20 mouse cellular contexts compared by ENCODE assay signal in genomic region chr11:117799174-117799573, GRCm38 (mm10). TPM values are rescaled to one million over a fixed set of nuclear protein-coding genes. Genes with fewer than 3 reads are reported as not detected.
DNase-seq lines count a peak whose midpoint lies in the region; ATAC-seq and TF ChIP-seq lines count a peak whose summit lies in the region.
"Had no signal": no experiment of that assay in that cellular context is flagged by ENCODE, and none has a peak within 500 bp of the region (broad histone marks: within the 10 kb centered on the region; RNA-seq: fewer than 3 reads in every experiment).

No protein-coding gene starts in this region.

- WGBS in heart, adult 2 months, result 56% methylated on average over 5 of the region's 5 CpGs
- 73% methylated on average over 5 of the region's 5 CpGs for WGBS in small intestine, adult 2 months
- WGBS in hindbrain, embryonic 14.5 days, result 76% methylated on average over 5 of the region's 5 CpGs

- DNase-seq in heart, adult 11 months, result peak; percentile 88
- DNase-seq in heart, adult 2 months, result no peak
- DNase-seq in spleen, postnatal 36 days (ENCODE audit: low spot score in 2 of 2), result peak; percentile 61 to 66
- no peak for DNase-seq in spleen, postnatal 4 days (ENCODE audit: low spot score in 2 of 2)
- DNase-seq in liver, result peak; percentile 36
- DNase-seq in right cerebral cortex, postnatal 25 days, result no peak
- DNase-seq in hindbrain, embryonic 14.5 days (ENCODE audit: low spot score), result no peak
- DNase-seq: adrenal gland, adult 2 months; cerebellum, postnatal 25 days; kidney, adult 11 months; thymus, postnatal 25 days had no signal

- no peak overlapping the region for H3K27ac ChIP-seq in heart, adult 2 months
- H3K27ac ChIP-seq in small intestine, adult 2 months (ENCODE audit: insufficient read depth, low read depth, low read length), result peak overlapping the region; percentile 29; the same call in 1 of the 2 replicates
- H3K27ac ChIP-seq in hindbrain, embryonic 14.5 days, result no peak overlapping the region
- H3K27ac ChIP-seq: heart, embryonic 15.5 days; layer of hippocampus, adult 2 months; limb, embryonic 12.5 days; macrophage had no signal

- no peak overlapping the region for H3K4me3 ChIP-seq in heart, adult 2 months
- H3K4me3 ChIP-seq in small intestine, adult 2 months (ENCODE audit: low read depth, low read length), result no peak overlapping the region
- no peak overlapping the region for H3K4me3 ChIP-seq in hindbrain, embryonic 14.5 days (replicated peaks; ENCODE audit: low read length)
- H3K4me3 ChIP-seq: heart, embryonic 15.5 days; layer of hippocampus, adult 2 months; limb, embryonic 12.5 days; myocyte had no signal

- no peak overlapping the region for H3K4me2 ChIP-seq in hindbrain, embryonic 14.5 days (replicated peaks)
- H3K4me2 ChIP-seq: heart, embryonic 15.5 days; limb, embryonic 12.5 days had no signal

- H3K9ac ChIP-seq in heart, adult 2 months (ENCODE audit: low read depth, low read length), result no peak overlapping the region
- H3K9ac ChIP-seq in hindbrain, embryonic 14.5 days, result no peak overlapping the region
- H3K9ac ChIP-seq: heart, embryonic 15.5 days; limb, embryonic 12.5 days had no signal

- no peaks in the 10 kb centered on the region for H3K27me3 ChIP-seq in heart, adult 2 months (ENCODE audit: control insufficient read depth, insufficient read depth, low read length)
- H3K27me3 ChIP-seq in small intestine, adult 2 months (ENCODE audit: control insufficient read depth, insufficient read depth, low read length), result no peaks in the 10 kb centered on the region
- no peaks in the 10 kb centered on the region for H3K27me3 ChIP-seq in hindbrain, embryonic 14.5 days (ENCODE audit: control insufficient read depth, insufficient read depth, low read length)
- H3K27me3 ChIP-seq: heart, embryonic 15.5 days; Patski had no signal

- no peak for ATAC-seq in hindbrain, embryonic 14.5 days (ENCODE audit: low FRiP score)
- ATAC-seq: Patski had no signal

- H3K36me3 ChIP-seq in heart, adult 2 months (ENCODE audit: control insufficient read depth, insufficient read depth, low read length), result no peaks in the 10 kb centered on the region
- no peaks in the 10 kb centered on the region for H3K36me3 ChIP-seq in small intestine, adult 2 months (ENCODE audit: control insufficient read depth, insufficient read depth, low read length)
- no peaks in the 10 kb centered on the region for H3K36me3 ChIP-seq in hindbrain, embryonic 14.5 days (replicated peaks; ENCODE audit: control insufficient read depth, insufficient read depth)
- H3K36me3 ChIP-seq: heart, embryonic 15.5 days; limb, embryonic 12.5 days had no signal

- TF ChIP-seq CTCF in heart, adult 2 months (IDR thresholded peaks at IDR 0.05), result no peak
- TF ChIP-seq CTCF in small intestine, adult 2 months (IDR thresholded peaks at IDR 0.05; ENCODE audit: extremely low read depth, insufficient read length, insufficient replicate concordance, low read depth, low read length), result no peak

- TF ChIP-seq EP300 in heart, adult 2 months (IDR thresholded peaks at IDR 0.05; ENCODE audit: insufficient read depth, low read depth, low read length), result no peak

- no peaks in the 10 kb centered on the region for H3K79me2 ChIP-seq in heart, adult 2 months (replicated peaks; ENCODE audit: control insufficient read depth, insufficient read depth, low read length)

- no peaks in the 10 kb centered on the region for H3K4me1 ChIP-seq in heart, adult 2 months (ENCODE audit: control insufficient read depth, insufficient read depth, low read length)
- peaks cover 4% of the 10 kb centered on the region; the same call in 1 of the 2 replicates for H3K4me1 ChIP-seq in small intestine, adult 2 months (ENCODE audit: control insufficient read depth, insufficient read depth, insufficient read length, low read length)
- no peaks in the 10 kb centered on the region for H3K4me1 ChIP-seq in hindbrain, embryonic 14.5 days (replicated peaks; ENCODE audit: control insufficient read depth, insufficient read depth, low read length)

- TF ChIP-seq POLR2A in heart, adult 2 months (IDR thresholded peaks at IDR 0.05; ENCODE audit: insufficient read depth, low read depth, low read length), result no peak
- no peak for TF ChIP-seq POLR2A in small intestine, adult 2 months (IDR thresholded peaks at IDR 0.05; ENCODE audit: low read depth, low read length)

- no peaks in the 10 kb centered on the region for H3K9me3 ChIP-seq in hindbrain, embryonic 14.5 days (ENCODE audit: control insufficient read depth, low read length)
- H3K9me3 ChIP-seq: heart, embryonic 15.5 days; limb, embryonic 12.5 days had no signal

- intact Hi-C loops in heart, adult 2 months (cut with DNase I), result no loop called here

RNA-seq across cellular contexts. Expression of gene 6030468B19Rik, which starts 1.7 kb away (rescaled TPM):
- not detected for total RNA-seq in heart, adult 2 months (2021)
- 0.16 TPM in 1 of 2 replicates, not detected in the other for polyA plus RNA-seq in heart, adult 2 months (2012; rRNA removed)
- 0.09 and 0.47 TPM in 2 replicates for polyA plus RNA-seq in small intestine, adult 2 months (2012; rRNA removed)
- 0.24 TPM in 1 of 2 replicates, not detected in the other for polyA plus RNA-seq in hindbrain, embryonic 14.5 days (2014; fragmentation: Nextera tagmentation; extraction: Ambion mirVana)
- total RNA-seq: adrenal gland, adult 2 months had no signal
- polyA plus RNA-seq: adrenal gland, adult 2 months; C2C12; embryonic facial prominence, embryonic 14.5 days; macrophage; myocyte; Patski had no signal

RNA-seq across cellular contexts. Expression of gene Gm20708, which starts 10.3 kb away (rescaled TPM):
- total RNA-seq in heart, adult 2 months (2021), result under 1 TPM; 0.44 to 0.48 TPM
- 0.57 and 0.79 TPM in 2 replicates for polyA plus RNA-seq in heart, adult 2 months (2012; rRNA removed)
- 0.06 TPM in 1 of 2 replicates, not detected in the other for polyA plus RNA-seq in small intestine, adult 2 months (2012; rRNA removed)
- 0.89 and 1.0 TPM in 2 replicates for polyA plus RNA-seq in hindbrain, embryonic 14.5 days (2014; fragmentation: Nextera tagmentation; extraction: Ambion mirVana)

RNA-seq across cellular contexts. Expression of gene Syngr2, which starts 10.3 kb away (rescaled TPM):
- total RNA-seq in heart, adult 2 months (2021), result 100 to 1,000 TPM; 109 to 129 TPM
- polyA plus RNA-seq in heart, adult 2 months (2012; rRNA removed), result 217 and 273 TPM in 2 replicates
- 183 and 229 TPM in 2 replicates for polyA plus RNA-seq in small intestine, adult 2 months (2012; rRNA removed)
- 17.6 and 18.9 TPM in 2 replicates for polyA plus RNA-seq in hindbrain, embryonic 14.5 days (2014; fragmentation: Nextera tagmentation; extraction: Ambion mirVana)

RNA-seq across cellular contexts. Expression of gene Tmc6, which starts 17.2 kb away (rescaled TPM):
- 10 to 100 TPM; 12.6 to 15.7 TPM for total RNA-seq in heart, adult 2 months (2021)
- 18.1 and 23.3 TPM in 2 replicates for polyA plus RNA-seq in heart, adult 2 months (2012; rRNA removed)
- 53.5 and 84.7 TPM in 2 replicates for polyA plus RNA-seq in small intestine, adult 2 months (2012; rRNA removed)
- 3.3 and 4.9 TPM in 2 replicates for polyA plus RNA-seq in hindbrain, embryonic 14.5 days (2014; fragmentation: Nextera tagmentation; extraction: Ambion mirVana)

RNA-seq across cellular contexts. Expression of gene Tmc8, which starts 17.3 kb away (rescaled TPM):
- total RNA-seq in heart, adult 2 months (2021), result 1 to 10 TPM; 3.3 to 3.7 TPM
- polyA plus RNA-seq in heart, adult 2 months (2012; rRNA removed), result 6.1 and 9.5 TPM in 2 replicates
- polyA plus RNA-seq in small intestine, adult 2 months (2012; rRNA removed), result 34.3 and 59.6 TPM in 2 replicates
- 0.48 and 0.68 TPM in 2 replicates for polyA plus RNA-seq in hindbrain, embryonic 14.5 days (2014; fragmentation: Nextera tagmentation; extraction: Ambion mirVana)

Comparison
In these comparisons a context has a peak if more than half of its experiments do, and no peak if none do; other contexts are left out.
1. DNase-seq: peak in heart, adult 11 months (single experiment), spleen, postnatal 36 days (2 of 2) and liver (single experiment); none in heart, adult 2 months (0 of 2), spleen, postnatal 4 days (0 of 2), right cerebral cortex, postnatal 25 days (single experiment) and hindbrain, embryonic 14.5 days (single experiment).